Mouse (Mus musculus): ENCODE results near the gene Acad8. TPM values are rescaled to one million over a fixed set of nuclear protein-coding genes. Genes with fewer than 3 reads are reported as not detected.

Gene Acad8
- total and polyA plus RNA-seq, 2 experiments from 2014 or later: 13.9 to 20.7 TPM

GRCm38 (mm10) chr9:27005933-27006332 is 6.6 kb upstream of the Acad8 start:
- no peak overlapping the region for H3K9ac ChIP-seq (replicated peaks; ENCODE audit: low read length, poor library complexity, severe bottlenecking)
- TF ChIP-seq CTCF (IDR thresholded peaks at IDR 0.05): no peak
- DNase-seq (ENCODE audit: low spot score) (no peak), ATAC-seq (ENCODE audit: low FRiP score) (no peak)
- WGBS: 68% methylated on average over 1 of the region's 1 CpGs
- H3K27ac ChIP-seq (ENCODE audit: low read depth, low read length): no peak overlapping the region
- no peak overlapping the region for H3K4me3 ChIP-seq (ENCODE audit: low read depth, low read length)
- H3K36me3 ChIP-seq (ENCODE audit: insufficient read depth, low read length): peaks cover 55% of the 10 kb centered on the region
- H3K4me1 ChIP-seq (ENCODE audit: insufficient read depth, low read length): peaks cover 3% of the 10 kb centered on the region; the same call in 1 of the 2 replicates
- no peaks in the 10 kb centered on the region for H3K9me3 ChIP-seq (ENCODE audit: low read length)
- no peak overlapping the region for H3K4me2 ChIP-seq (ENCODE audit: low read depth, low read length, poor library complexity, severe bottlenecking)
- no peaks in the 10 kb centered on the region for H3K27me3 ChIP-seq (ENCODE audit: insufficient read depth, low read length)

GRCm38 (mm10) chr9:27005231-27005630 is 5.9 kb upstream of the Acad8 start:
- H3K4me3 ChIP-seq (ENCODE audit: low read depth, low read length): no peak overlapping the region
- WGBS: 78% methylated on average over 3 of the region's 3 CpGs
- H3K27ac ChIP-seq (ENCODE audit: low read depth, low read length): no peak overlapping the region
- DNase-seq (ENCODE audit: low spot score) (no peak), ATAC-seq (ENCODE audit: low FRiP score) (no peak)
- no peak for TF ChIP-seq CTCF (IDR thresholded peaks at IDR 0.05)
- peaks cover 51% of the 10 kb centered on the region for H3K36me3 ChIP-seq (ENCODE audit: insufficient read depth, low read length)
- no peaks in the 10 kb centered on the region for H3K27me3 ChIP-seq (ENCODE audit: insufficient read depth, low read length)
- H3K4me1 ChIP-seq (ENCODE audit: insufficient read depth, low read length): peaks cover 5% of the 10 kb centered on the region; the same call in 1 of the 2 replicates
- H3K9me3 ChIP-seq (ENCODE audit: low read length): no peaks in the 10 kb centered on the region
- no peak overlapping the region for H3K4me2 ChIP-seq (ENCODE audit: low read depth, low read length, poor library complexity, severe bottlenecking)
- H3K9ac ChIP-seq (replicated peaks; ENCODE audit: low read length, poor library complexity, severe bottlenecking): no peak overlapping the region

GRCm38 (mm10) chr9:26998669-26999460 is 501 bp downstream of the Acad8 start:
- Histone ChIP-seq H3K36me3 (ENCODE audit: insufficient read depth, low read length) (0 out of 2 replicates have a peak, but pooled peaks cover 2% of the 10 kb centered on the region), H3K4me3 (ENCODE audit: low read depth, low read length) (peak overlapping the region; percentile 70), H3K4me2 (ENCODE audit: low read depth, low read length, poor library complexity, severe bottlenecking) (peak overlapping the region; percentile 83), H3K27me3 (ENCODE audit: insufficient read depth, low read length) (no peaks in the 10 kb centered on the region), H3K9me3 (ENCODE audit: low read length) (no peaks in the 10 kb centered on the region), H3K27ac (ENCODE audit: low read depth, low read length) (peak overlapping the region; percentile 69), H3K4me1 (ENCODE audit: insufficient read depth, low read length) (peaks cover 5% of the 10 kb centered on the region; the same call in 1 of the 2 replicates), H3K9ac (replicated peaks; ENCODE audit: low read length, poor library complexity, severe bottlenecking) (peak overlapping the region; percentile 72)
- no peak for TF ChIP-seq CTCF (IDR thresholded peaks at IDR 0.05)
- no peak for DNase-seq (ENCODE audit: low spot score)
- 3% methylated on average over 29 of the region's 29 CpGs for WGBS
- peak; percentile 67 for ATAC-seq (ENCODE audit: low FRiP score)

GRCm38 (mm10) chr9:26997501-26997900 is 1.9 kb downstream of the Acad8 start:
- Histone ChIP-seq H3K4me3 (ENCODE audit: low read depth, low read length) (no peak overlapping the region), H3K9ac (replicated peaks; ENCODE audit: low read length, poor library complexity, severe bottlenecking) (no peak overlapping the region), H3K4me2 (ENCODE audit: low read depth, low read length, poor library complexity, severe bottlenecking) (no peak overlapping the region), H3K4me1 (ENCODE audit: insufficient read depth, low read length) (peaks cover 5% of the 10 kb centered on the region; the same call in 1 of the 2 replicates), H3K9me3 (ENCODE audit: low read length) (no peaks in the 10 kb centered on the region), H3K27ac (ENCODE audit: low read depth, low read length) (no peak overlapping the region), H3K36me3 (ENCODE audit: insufficient read depth, low read length) (no peaks in the 10 kb centered on the region), H3K27me3 (ENCODE audit: insufficient read depth, low read length) (no peaks in the 10 kb centered on the region)
- 90% methylated on average over 2 of the region's 2 CpGs for WGBS
- no peak for TF ChIP-seq CTCF (IDR thresholded peaks at IDR 0.05)
- no peak for DNase-seq (ENCODE audit: low spot score)
- no peak for ATAC-seq (ENCODE audit: low FRiP score)

GRCm38 (mm10) chr9:26997062-26997461 is 2.3 kb downstream of the Acad8 start:
- 96% methylated on average over 3 of the region's 3 CpGs for WGBS
- no peaks in the 10 kb centered on the region for H3K9me3 ChIP-seq (ENCODE audit: low read length)
- TF ChIP-seq CTCF (IDR thresholded peaks at IDR 0.05): no peak
- no peaks in the 10 kb centered on the region for H3K36me3 ChIP-seq (ENCODE audit: insufficient read depth, low read length)
- no peak overlapping the region for H3K9ac ChIP-seq (replicated peaks; ENCODE audit: low read length, poor library complexity, severe bottlenecking)
- DNase-seq (ENCODE audit: low spot score): no peak
- no peak overlapping the region for H3K27ac ChIP-seq (ENCODE audit: low read depth, low read length)
- H3K4me1 ChIP-seq (ENCODE audit: insufficient read depth, low read length): peaks cover 5% of the 10 kb centered on the region; the same call in 1 of the 2 replicates
- H3K4me2 ChIP-seq (ENCODE audit: low read depth, low read length, poor library complexity, severe bottlenecking): no peak overlapping the region
- ATAC-seq (ENCODE audit: low FRiP score): no peak
- H3K4me3 ChIP-seq (ENCODE audit: low read depth, low read length): no peak overlapping the region
- no peaks in the 10 kb centered on the region for H3K27me3 ChIP-seq (ENCODE audit: insufficient read depth, low read length)

GRCm38 (mm10) chr9:26993900-26994299 is 5.5 kb downstream of the Acad8 start:
- Histone ChIP-seq H3K27ac (ENCODE audit: low read depth, low read length) (no peak overlapping the region), H3K36me3 (ENCODE audit: insufficient read depth, low read length) (peaks cover 23% of the 10 kb centered on the region), H3K4me1 (ENCODE audit: insufficient read depth, low read length) (no peaks in the 10 kb centered on the region), H3K4me2 (ENCODE audit: low read depth, low read length, poor library complexity, severe bottlenecking) (no peak overlapping the region), H3K9ac (replicated peaks; ENCODE audit: low read length, poor library complexity, severe bottlenecking) (no peak overlapping the region), H3K4me3 (ENCODE audit: low read depth, low read length) (no peak overlapping the region), H3K9me3 (ENCODE audit: low read length) (no peaks in the 10 kb centered on the region), H3K27me3 (ENCODE audit: insufficient read depth, low read length) (no peaks in the 10 kb centered on the region)
- ATAC-seq (ENCODE audit: low FRiP score) (no peak), DNase-seq (ENCODE audit: low spot score) (no peak)
- WGBS: 72% methylated on average over 3 of the region's 3 CpGs
- no peak for TF ChIP-seq CTCF (IDR thresholded peaks at IDR 0.05)

Measured in midbrain, postnatal 0 days (tissue).